Mouse (Mus musculus) sigmoid colon, adult 10 weeks (tissue): Measurements from ENCODE around the gene Tmprss11e. TPM values are rescaled to one million over a fixed set of nuclear protein-coding genes. Genes with fewer than 3 reads are reported as not detected.

Experiments
- polyA plus RNA-seq: library from polyadenylated mRNA; stranded (reverse); fragments of 350-450 nt; fragmentation: Illumina TruSeq; extraction: RNeasy Lipid Tissue Mini Kit (QIAGEN cat#74804); gene quantifications from one replicate; pipeline ENCODE4 v1.2.3, GENCODE M21; 2014; ENCODE audit warnings: low read depth, low replicate concordance

Gene Tmprss11e
- not detected for polyA plus RNA-seq

DNA sequence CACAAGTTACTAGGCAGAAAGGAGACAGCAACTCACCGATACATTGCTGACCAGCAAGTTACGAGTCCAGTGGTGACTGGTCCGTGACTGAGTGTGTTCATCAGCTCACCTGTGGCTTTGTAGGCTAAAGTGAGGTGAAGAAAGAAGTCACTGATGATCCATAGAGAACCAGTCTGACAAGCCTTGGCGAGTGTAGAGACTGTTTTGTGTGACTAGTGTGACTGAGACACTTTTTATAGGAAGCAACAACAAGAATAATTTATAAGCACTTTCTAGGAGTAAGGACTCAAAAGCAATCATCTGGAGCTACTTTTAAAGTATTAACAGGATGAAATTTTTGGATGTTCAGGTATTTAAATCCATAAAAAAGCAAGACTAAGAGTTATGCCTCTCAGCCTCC is at the start of gene Tmprss11e:
Tmprss11e (minus strand) TSS at position 101 of the 400 bp plus-strand sequence.

DNA sequence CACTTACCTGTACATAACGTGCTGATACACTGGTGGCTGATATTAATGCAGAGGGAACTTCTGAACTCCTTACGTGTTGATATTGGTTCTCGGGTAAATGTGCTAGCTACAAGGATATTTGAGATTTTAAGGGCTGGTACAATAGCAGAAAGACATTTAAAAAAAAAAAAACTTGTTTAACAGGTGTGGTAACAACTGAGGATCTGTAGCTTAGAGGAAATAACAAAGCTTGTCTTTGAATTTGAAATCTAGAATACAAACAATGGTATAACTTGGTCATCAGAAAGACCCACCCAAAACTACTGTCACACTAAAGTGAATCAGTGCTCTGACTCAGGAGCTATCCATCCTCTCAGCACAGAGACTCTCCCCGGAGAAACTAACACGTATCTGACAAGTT is 69.4 kb downstream of the Tmprss11e start, which contains the start of gene Tmprss11b:
Tmprss11b (minus strand) TSS at position 101 of the 400 bp plus-strand sequence.

Other genes with a start within 250 kb of the Tmprss11e start
- not detected for gene Tmprss11g, start 227.2 kb downstream of the Tmprss11e start, polyA plus RNA-seq
- gene Tmprss11f, start 113.4 kb downstream of the Tmprss11e start, polyA plus RNA-seq: not detected
- not detected for gene Tmprss11b, start 69.5 kb downstream of the Tmprss11e start, polyA plus RNA-seq
- gene Ythdc1, start 58.4 kb upstream of the Tmprss11e start, polyA plus RNA-seq: 273 TPM
- gene Ugt2b34, start 161.1 kb upstream of the Tmprss11e start, polyA plus RNA-seq: 1,242 TPM
- 0.98 TPM for gene Ugt2b1, start 180.7 kb upstream of the Tmprss11e start, polyA plus RNA-seq